Mouse (Mus musculus): ENCODE results near the gene Mif. TPM values are rescaled to one million over a fixed set of nuclear protein-coding genes. Genes with fewer than 3 reads are reported as not detected.
"Not testable (repeated sequence)": the region's sequence is repeated elsewhere in the genome, so short reads cannot be mapped to it uniquely, and the experiment has no call there.

Gene Mif
- 489 and 529 TPM in 2 replicates for polyA plus RNA-seq (2015; fragmentation: Nextera tagmentation; extraction: Ambion mirVana)

DNA sequence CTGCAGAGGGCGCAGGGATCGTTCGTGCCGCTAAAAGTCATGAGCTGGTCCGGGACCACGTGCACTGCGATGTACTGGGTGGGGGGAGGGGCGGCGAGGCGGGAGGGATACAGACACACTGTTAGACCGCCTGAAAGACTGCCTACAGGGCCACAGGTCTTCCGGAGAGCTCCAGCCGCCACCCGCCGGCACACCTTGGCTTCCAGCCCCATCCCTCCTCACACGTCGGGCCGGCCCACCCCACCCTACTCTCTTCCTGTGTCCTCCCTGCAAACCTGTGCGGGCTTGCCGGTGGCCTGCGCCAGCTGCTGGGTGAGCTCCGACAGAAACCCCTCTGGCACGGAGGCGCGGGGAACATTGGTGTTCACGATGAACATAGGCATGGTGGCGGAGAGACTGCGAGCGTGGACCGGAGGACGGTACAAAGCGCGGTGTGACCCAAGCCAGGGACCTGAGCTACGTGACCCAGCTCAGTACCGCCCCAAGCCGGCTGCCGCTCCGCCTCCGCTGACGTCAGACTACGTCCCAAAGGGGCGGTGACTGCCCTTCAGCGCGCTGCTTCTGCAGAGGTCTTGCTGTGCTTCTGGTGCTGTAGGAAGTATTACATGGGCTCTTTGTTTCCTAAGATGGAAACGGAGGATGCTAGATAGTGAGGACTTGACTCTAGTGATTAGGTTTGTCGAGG, at the start of gene Mif:
TSS of gene Mif (minus strand) at position 455 of the 685 bp plus-strand sequence.
- peak within 1 kb of the TSS; percentile 82 for H3K27ac ChIP-seq (ENCODE audit: low read depth, low read length)
- ATAC-seq: peak; percentile 96
- H3K36me3 ChIP-seq (ENCODE audit: control insufficient read depth, insufficient read depth); H3K9me3 ChIP-seq (ENCODE audit: control insufficient read depth); H3K27me3 ChIP-seq (replicated peaks; ENCODE audit: control insufficient read depth, insufficient read depth, low read length); H3K4me1 ChIP-seq (replicated peaks; ENCODE audit: control insufficient read depth, insufficient read depth, low read length): not testable (repeated sequence)
- 0 out of 2 replicates have a peak, but pooled peaks have one; percentile 36 for TF ChIP-seq CTCF (IDR thresholded peaks at IDR 0.05; ENCODE audit: low read depth)
- peak within 1 kb of the TSS; percentile 94 for H3K4me2 ChIP-seq (replicated peaks; ENCODE audit: low read depth)
- peak within 1 kb of the TSS; percentile 58 for H3K4me3 ChIP-seq (ENCODE audit: low read depth, low read length)
- H3K9ac ChIP-seq (ENCODE audit: low read depth, low read length): peak within 1 kb of the TSS; percentile 58
- WGBS: 1% methylated on average over 40 of the region's 46 CpGs

GRCm38 (mm10) chr10:75906882-75907281, 46.8 kb upstream of the Mif start:
- ATAC-seq: no peak
- H3K4me1 ChIP-seq (replicated peaks; ENCODE audit: control insufficient read depth, insufficient read depth, low read length): no peaks in the 10 kb centered on the region
- no peak overlapping the region for H3K4me3 ChIP-seq (ENCODE audit: low read depth, low read length)
- WGBS: 89% methylated on average over 4 of the region's 4 CpGs
- TF ChIP-seq CTCF (IDR thresholded peaks at IDR 0.05; ENCODE audit: low read depth): no peak
- no peaks in the 10 kb centered on the region for H3K27me3 ChIP-seq (replicated peaks; ENCODE audit: control insufficient read depth, insufficient read depth, low read length)
- no peaks in the 10 kb centered on the region for H3K9me3 ChIP-seq (ENCODE audit: control insufficient read depth)
- no peak overlapping the region for H3K4me2 ChIP-seq (replicated peaks; ENCODE audit: low read depth)
- H3K27ac ChIP-seq (ENCODE audit: low read depth, low read length): no peak overlapping the region
- H3K36me3 ChIP-seq (ENCODE audit: control insufficient read depth, insufficient read depth): peaks cover 78% of the 10 kb centered on the region
- no peak overlapping the region for H3K9ac ChIP-seq (ENCODE audit: low read depth, low read length)

DNA sequence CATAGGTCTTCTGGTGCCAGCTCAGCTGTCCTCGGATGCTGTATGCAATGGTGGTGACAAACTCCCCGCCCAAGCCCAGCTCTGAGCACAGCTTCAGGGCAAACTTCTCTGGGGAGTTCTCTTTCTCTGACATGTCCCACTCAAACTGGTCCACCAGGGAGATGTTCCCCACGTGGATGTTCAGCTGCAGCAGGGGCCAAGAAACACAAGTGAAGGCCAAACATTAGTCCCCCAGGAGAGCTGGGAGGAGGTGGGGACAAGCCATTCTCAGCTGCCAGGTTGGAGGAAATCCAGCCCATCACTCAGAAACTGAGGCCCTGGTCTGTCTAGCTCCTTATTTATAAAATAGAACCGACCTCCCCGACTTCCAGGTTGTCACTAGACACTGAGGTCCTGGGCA, 44.4 kb upstream of the Mif start:
- Histone ChIP-seq H3K4me2 (replicated peaks; ENCODE audit: low read depth) (no peak overlapping the region), H3K4me1 (replicated peaks; ENCODE audit: control insufficient read depth, insufficient read depth, low read length) (no peaks in the 10 kb centered on the region), H3K27ac (ENCODE audit: low read depth, low read length) (no peak overlapping the region), H3K9ac (ENCODE audit: low read depth, low read length) (no peak overlapping the region), H3K4me3 (ENCODE audit: low read depth, low read length) (no peak overlapping the region), H3K36me3 (ENCODE audit: control insufficient read depth, insufficient read depth) (peaks cover 70% of the 10 kb centered on the region), H3K9me3 (ENCODE audit: control insufficient read depth) (no peaks in the 10 kb centered on the region), H3K27me3 (replicated peaks; ENCODE audit: control insufficient read depth, insufficient read depth, low read length) (no peaks in the 10 kb centered on the region)
- 87% methylated on average over 5 of the region's 5 CpGs for WGBS
- ATAC-seq: no peak
- TF ChIP-seq CTCF (IDR thresholded peaks at IDR 0.05; ENCODE audit: low read depth): no peak

DNA sequence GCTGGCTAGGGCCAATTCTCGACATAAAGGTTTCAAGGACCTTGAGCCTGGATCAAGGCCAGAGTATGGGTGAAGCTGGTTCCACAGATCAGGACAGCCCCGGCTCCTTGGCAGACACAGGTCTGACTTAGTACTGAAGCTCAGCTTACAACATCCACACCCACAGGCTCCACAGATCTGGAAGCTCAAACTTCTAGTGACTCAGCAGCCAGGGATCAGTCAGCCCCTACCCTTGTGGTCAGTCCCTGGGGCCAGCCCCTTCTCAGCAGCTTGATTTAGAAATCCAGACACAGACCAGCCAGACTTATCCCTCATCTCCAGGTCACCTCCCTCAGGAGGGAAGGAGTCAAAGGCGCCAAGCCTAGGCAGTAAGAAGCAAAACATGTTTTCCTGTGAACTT, 38.8 kb upstream of the Mif start:
- H3K36me3 ChIP-seq (ENCODE audit: control insufficient read depth, insufficient read depth): peaks cover 61% of the 10 kb centered on the region
- H3K9ac ChIP-seq (ENCODE audit: low read depth, low read length): no peak overlapping the region
- 63% methylated on average over 3 of the region's 3 CpGs for WGBS
- no peaks in the 10 kb centered on the region for H3K9me3 ChIP-seq (ENCODE audit: control insufficient read depth)
- TF ChIP-seq CTCF (IDR thresholded peaks at IDR 0.05; ENCODE audit: low read depth): no peak
- no peaks in the 10 kb centered on the region for H3K4me1 ChIP-seq (replicated peaks; ENCODE audit: control insufficient read depth, insufficient read depth, low read length)
- H3K27ac ChIP-seq (ENCODE audit: low read depth, low read length): no peak overlapping the region
- H3K4me3 ChIP-seq (ENCODE audit: low read depth, low read length): no peak overlapping the region
- H3K4me2 ChIP-seq (replicated peaks; ENCODE audit: low read depth): no peak overlapping the region
- ATAC-seq: no peak
- H3K27me3 ChIP-seq (replicated peaks; ENCODE audit: control insufficient read depth, insufficient read depth, low read length): no peaks in the 10 kb centered on the region

- ATAC-seq: no peak
- H3K27ac ChIP-seq (ENCODE audit: low read depth, low read length): no peak overlapping the region
- H3K4me3 ChIP-seq (ENCODE audit: low read depth, low read length): no peak overlapping the region
- H3K9me3 ChIP-seq (ENCODE audit: control insufficient read depth): no peaks in the 10 kb centered on the region
- no peaks in the 10 kb centered on the region for H3K27me3 ChIP-seq (replicated peaks; ENCODE audit: control insufficient read depth, insufficient read depth, low read length)
- no peak for TF ChIP-seq CTCF (IDR thresholded peaks at IDR 0.05; ENCODE audit: low read depth)
- H3K9ac ChIP-seq (ENCODE audit: low read depth, low read length): no peak overlapping the region
- peaks cover 53% of the 10 kb centered on the region for H3K36me3 ChIP-seq (ENCODE audit: control insufficient read depth, insufficient read depth)
- H3K4me2 ChIP-seq (replicated peaks; ENCODE audit: low read depth): no peak overlapping the region
- WGBS: 77% methylated on average over 6 of the region's 6 CpGs
- H3K4me1 ChIP-seq (replicated peaks; ENCODE audit: control insufficient read depth, insufficient read depth, low read length): peaks cover 4% of the 10 kb centered on the region
Measured at GRCm38 (mm10) chr10:75898039-75898564, 38.1 kb upstream of the Mif start.

- Histone ChIP-seq H3K36me3 (ENCODE audit: control insufficient read depth, insufficient read depth) (peaks cover 47% of the 10 kb centered on the region), H3K4me2 (replicated peaks; ENCODE audit: low read depth) (no peak overlapping the region), H3K4me1 (replicated peaks; ENCODE audit: control insufficient read depth, insufficient read depth, low read length) (peaks cover 4% of the 10 kb centered on the region), H3K27ac (ENCODE audit: low read depth, low read length) (no peak overlapping the region), H3K4me3 (ENCODE audit: low read depth, low read length) (no peak overlapping the region), H3K9ac (ENCODE audit: low read depth, low read length) (no peak overlapping the region), H3K27me3 (replicated peaks; ENCODE audit: control insufficient read depth, insufficient read depth, low read length) (no peaks in the 10 kb centered on the region), H3K9me3 (ENCODE audit: control insufficient read depth) (no peaks in the 10 kb centered on the region)
- TF ChIP-seq CTCF (IDR thresholded peaks at IDR 0.05; ENCODE audit: low read depth): peak; percentile 89
- 32% methylated on average over 6 of the region's 6 CpGs for WGBS
- no peak for ATAC-seq
Measured at GRCm38 (mm10) chr10:75897373-75897772, 37.3 kb upstream of the Mif start.

Data from intestine, postnatal 0 days (tissue).